Mouse (Mus musculus): Measurements from ENCODE around the gene Apobec2. TPM values are rescaled to one million over a fixed set of nuclear protein-coding genes. Genes with fewer than 3 reads are reported as not detected.

Apobec2 gene
- polyA plus RNA-seq, 1 experiment from 2014 or later = 1.2 TPM

DNA sequence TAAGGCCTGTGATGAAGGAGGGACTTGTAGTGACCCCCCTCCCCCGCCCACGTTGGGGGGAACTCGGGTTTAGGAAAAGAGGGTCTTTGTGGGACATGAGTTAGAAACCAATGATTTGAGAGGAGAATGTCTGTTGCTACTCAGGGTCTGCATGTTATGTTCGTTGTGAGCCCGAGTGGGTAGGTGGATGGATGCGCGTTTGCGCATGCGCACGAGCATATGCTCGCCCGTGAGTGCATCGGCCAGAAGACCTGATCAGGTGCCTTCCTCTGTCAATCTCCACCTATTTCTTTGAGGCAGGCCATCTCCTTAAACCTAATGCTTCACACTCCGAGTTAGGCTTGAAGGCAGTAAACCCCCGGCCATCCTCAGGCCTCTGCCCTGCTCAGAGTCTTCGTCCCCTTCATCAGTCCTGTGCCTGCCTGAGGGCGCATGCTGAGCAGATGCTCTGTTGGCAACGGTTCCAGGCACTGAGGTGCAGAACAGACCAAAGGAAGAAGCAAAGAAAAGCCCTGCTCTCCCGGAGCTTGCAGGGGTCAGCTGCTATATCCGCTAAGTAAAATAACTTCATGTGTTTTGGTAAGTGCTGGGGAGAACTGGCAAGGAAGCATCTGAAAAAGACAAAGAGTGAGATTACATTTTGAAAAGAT lies 401 bp upstream of the Apobec2 start:
- Histone ChIP-seq H3K4me1 (peaks cover 40% of the 10 kb centered on the region), H3K4me3 (no peak overlapping the region), H3K9me3 (replicated peaks) (no peaks in the 10 kb centered on the region), H3K36me3 (no peaks in the 10 kb centered on the region), H3K27ac (peak overlapping the region; percentile 25; the same call in 1 of the 2 replicates), H3K27me3 (ENCODE audit: low read depth, poor library complexity, severe bottlenecking) (no peaks in the 10 kb centered on the region)
- 86% methylated on average over 20 of the region's 20 CpGs for WGBS
- DNase-seq (ENCODE audit: low spot score) = no peak

DNA sequence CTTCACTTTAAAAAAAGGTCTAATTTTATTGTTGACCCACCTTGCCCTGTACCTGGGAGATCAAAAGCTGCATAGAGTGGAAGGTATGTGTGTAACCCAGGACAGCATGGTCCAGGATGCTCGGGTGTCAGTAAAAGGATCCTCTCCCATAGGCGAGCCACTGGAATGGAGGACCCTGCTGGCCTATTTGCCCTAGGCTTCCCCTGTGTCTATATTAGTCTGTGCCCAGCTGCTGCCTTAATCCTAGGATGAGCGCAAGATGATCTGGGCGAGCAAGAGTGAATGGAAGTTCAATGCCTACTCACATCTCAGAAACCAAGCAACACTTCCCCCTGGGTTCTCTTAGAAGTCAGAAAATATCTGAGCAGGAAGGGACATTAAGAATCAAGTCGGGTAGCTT lies 1.7 kb downstream of the Apobec2 start:
- DNase-seq (ENCODE audit: low spot score) = no peak
- Histone ChIP-seq H3K4me1 (peaks cover 35% of the 10 kb centered on the region), H3K4me3 (no peak overlapping the region), H3K9me3 (replicated peaks) (no peaks in the 10 kb centered on the region), H3K27ac (no peak overlapping the region), H3K36me3 (no peaks in the 10 kb centered on the region), H3K27me3 (ENCODE audit: low read depth, poor library complexity, severe bottlenecking) (no peaks in the 10 kb centered on the region)
- WGBS = 76% methylated on average over 5 of the region's 5 CpGs

DNA sequence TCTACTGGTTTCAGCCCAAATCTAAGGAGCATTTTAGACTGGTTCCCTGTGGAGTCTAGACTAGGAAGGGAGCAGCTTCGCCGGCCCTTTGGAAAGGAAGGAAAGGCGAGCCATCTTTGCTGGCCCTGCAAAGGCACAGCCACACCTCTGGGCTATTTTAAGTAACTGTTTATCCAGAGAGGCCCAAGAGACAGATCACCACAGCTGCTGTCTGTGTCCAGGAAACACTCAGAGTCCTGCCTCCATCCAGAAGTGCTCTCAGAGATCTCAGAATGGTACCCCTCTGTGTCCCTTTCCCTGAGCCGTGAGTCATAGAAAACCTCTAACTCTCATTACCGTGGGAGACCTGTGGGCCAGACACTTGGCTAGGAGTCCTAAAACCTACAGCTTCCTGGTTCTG lies 2.3 kb downstream of the Apobec2 start:
- Histone ChIP-seq H3K9me3 (replicated peaks) (no peaks in the 10 kb centered on the region), H3K4me3 (no peak overlapping the region), H3K27ac (peak overlapping the region; percentile 38; the same call in 1 of the 2 replicates), H3K36me3 (no peaks in the 10 kb centered on the region), H3K27me3 (ENCODE audit: low read depth, poor library complexity, severe bottlenecking) (no peaks in the 10 kb centered on the region), H3K4me1 (peaks cover 39% of the 10 kb centered on the region)
- WGBS = 45% methylated on average over 5 of the region's 5 CpGs
- DNase-seq (ENCODE audit: low spot score) = no peak

DNA sequence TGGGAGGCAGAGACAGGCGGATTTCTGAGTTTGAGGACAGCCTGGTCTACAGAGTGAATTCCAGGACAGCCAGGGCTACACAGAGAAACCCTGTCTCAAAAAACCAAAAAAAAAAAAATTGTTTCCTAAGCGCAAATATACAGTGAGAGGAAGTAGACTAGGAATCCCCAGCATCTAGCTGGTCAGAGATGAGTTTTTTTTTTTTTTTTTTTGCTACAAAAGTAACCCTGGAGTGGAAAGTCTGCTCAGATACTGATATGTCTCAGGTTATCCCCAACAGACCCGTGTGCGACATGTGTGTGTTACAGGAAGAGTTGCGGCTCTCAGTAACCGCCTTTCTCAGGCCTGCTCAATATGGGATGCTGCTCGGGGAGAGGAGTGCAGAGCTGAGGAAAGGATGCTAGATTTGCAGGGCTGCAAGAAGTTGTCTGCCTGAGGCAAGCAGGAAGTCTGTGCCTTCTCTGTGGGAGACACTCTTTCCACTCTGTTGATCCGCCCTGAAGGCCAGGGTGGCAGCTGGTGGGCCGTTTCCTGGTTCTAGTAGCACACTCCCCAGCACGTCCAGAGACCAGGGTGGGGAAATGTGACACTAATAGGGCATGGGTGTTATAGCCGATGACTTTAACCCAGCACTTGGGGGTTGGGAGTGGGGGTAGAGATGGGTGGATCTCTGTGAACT lies 4.7 kb downstream of the Apobec2 start:
- no peaks in the 10 kb centered on the region for H3K36me3 ChIP-seq

DNA sequence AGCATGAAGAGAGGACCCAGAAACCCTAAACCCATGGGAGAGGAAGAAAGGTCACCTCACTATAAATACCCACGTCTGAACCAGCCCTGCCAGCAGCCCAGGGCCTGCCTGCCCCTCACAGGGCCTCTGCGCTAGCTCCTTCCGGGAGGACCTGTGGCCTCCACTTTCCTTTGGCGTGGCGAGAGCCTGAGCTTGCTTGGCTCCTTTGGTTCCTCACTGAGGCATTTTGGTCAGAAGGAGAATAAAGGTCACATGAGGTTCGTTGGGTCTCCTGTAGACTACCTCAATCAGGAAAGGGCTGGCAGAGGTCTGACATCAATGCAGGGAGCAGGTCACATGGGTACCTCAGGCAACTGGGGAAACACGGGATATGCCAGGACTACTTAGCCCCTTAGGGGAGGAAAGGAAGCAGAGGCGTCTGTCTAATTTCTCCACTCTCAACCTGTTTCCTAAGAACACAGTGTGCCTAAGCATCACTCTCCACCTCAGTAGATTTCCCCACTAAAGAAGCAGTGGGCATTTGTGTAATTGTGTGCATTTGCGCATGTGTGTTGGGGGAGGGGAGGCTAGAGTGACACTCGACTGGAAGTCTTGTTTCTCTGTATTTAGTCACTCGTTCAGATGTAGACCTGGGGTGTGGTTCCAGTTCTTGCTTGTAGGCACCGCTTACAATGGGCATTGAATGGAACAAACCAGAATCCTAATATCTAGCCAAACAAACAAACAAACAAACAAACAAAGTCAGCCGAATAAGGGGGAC lies 5.6 kb downstream of the Apobec2 start:
- Histone ChIP-seq H3K4me1 (peaks cover 27% of the 10 kb centered on the region), H3K27me3 (ENCODE audit: low read depth, poor library complexity, severe bottlenecking) (no peaks in the 10 kb centered on the region), H3K36me3 (no peaks in the 10 kb centered on the region), H3K27ac (peak overlapping the region; percentile 76), H3K4me3 (no peak overlapping the region), H3K9me3 (replicated peaks) (no peaks in the 10 kb centered on the region)
- no peak for DNase-seq (ENCODE audit: low spot score)
- WGBS = 68% methylated on average over 13 of the region's 13 CpGs

More for the DNA sequence above, 4.7 kb downstream of the Apobec2 start:
- Histone ChIP-seq H3K4me1 (peaks cover 35% of the 10 kb centered on the region), H3K9me3 (replicated peaks) (no peaks in the 10 kb centered on the region), H3K4me3 (no peak overlapping the region), H3K27ac (peak overlapping the region; percentile 69), H3K27me3 (ENCODE audit: low read depth, poor library complexity, severe bottlenecking) (no peaks in the 10 kb centered on the region)
- 68% methylated on average over 11 of the region's 11 CpGs for WGBS
- DNase-seq (ENCODE audit: low spot score) = no peak

DNA sequence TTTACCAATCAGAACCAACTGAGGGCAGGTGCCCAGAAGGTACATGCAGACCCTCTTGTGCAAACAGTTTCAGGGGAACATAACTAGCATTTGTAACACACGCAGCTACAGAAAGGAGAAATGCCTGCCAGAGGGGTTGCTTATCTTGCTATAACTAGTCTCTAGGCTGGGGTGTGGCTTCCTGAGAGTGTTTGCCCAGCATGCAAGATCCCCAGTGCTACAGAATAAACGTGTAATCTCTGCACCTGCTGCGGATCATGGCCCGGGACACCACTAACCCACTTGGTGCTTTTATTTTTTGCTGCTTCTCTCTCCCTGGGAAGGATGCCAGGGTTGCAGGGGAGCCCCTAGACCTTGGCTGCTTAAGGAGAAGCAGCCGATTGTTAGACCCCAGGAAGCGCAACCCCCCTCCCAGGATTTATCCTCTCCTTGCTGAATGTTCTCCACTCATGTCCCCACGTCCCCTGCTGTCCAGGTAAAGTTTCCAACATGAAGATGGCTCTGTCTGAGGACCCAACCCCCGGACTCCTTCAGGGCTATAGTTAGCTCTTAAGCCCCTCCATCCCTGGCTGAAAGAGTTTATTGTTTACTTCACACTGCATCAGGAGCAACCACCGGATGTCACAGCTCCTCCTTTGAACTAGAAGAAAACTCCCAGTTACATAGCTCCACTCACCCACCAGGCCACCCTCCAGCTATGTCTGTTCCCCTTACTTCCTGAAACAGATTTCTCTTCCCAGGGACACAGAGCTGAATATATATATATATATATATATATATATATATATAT lies 6.7 kb downstream of the Apobec2 start:
- 57% methylated on average over 9 of the region's 9 CpGs for WGBS
- Histone ChIP-seq H3K27me3 (ENCODE audit: low read depth, poor library complexity, severe bottlenecking) (no peaks in the 10 kb centered on the region), H3K9me3 (replicated peaks) (no peaks in the 10 kb centered on the region), H3K4me1 (peaks cover 27% of the 10 kb centered on the region), H3K4me3 (no peak overlapping the region), H3K27ac (0 out of 2 replicates have a peak overlapping the region, but pooled peaks have one; percentile 30), H3K36me3 (no peaks in the 10 kb centered on the region)
- DNase-seq (ENCODE audit: low spot score) = no peak

DNA sequence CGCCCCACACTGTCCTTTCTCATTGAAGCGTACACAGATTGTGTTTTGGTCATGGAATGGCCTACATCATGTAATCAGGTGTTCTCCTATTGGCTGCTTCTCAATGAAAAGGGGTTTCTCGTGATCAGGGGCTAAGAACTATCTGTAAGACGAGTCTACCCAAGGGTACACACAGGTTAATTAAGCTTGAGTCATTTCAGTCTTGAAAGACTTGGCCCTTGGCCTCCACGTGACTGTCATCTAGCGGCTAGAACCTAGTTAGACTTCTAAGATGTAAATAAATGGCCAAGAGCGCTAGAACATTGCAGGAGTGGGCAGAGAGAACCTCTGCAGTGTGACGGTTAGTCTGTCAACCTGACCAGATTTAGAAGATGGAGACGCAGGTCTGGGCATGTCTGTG lies 8.5 kb downstream of the Apobec2 start:
- peaks cover 4% of the 10 kb centered on the region; the same call in 1 of the 2 replicates for H3K36me3 ChIP-seq
- H3K9me3 ChIP-seq (replicated peaks) = no peaks in the 10 kb centered on the region
- H3K4me1 ChIP-seq = peaks cover 27% of the 10 kb centered on the region
- H3K27me3 ChIP-seq (ENCODE audit: low read depth, poor library complexity, severe bottlenecking) = no peaks in the 10 kb centered on the region
- no peak for DNase-seq (ENCODE audit: low spot score)
- whole genome bisulfite sequencing = 88% methylated on average over 9 of the region's 9 CpGs
- H3K27ac ChIP-seq = no peak overlapping the region
- no peak overlapping the region for H3K4me3 ChIP-seq

DNA sequence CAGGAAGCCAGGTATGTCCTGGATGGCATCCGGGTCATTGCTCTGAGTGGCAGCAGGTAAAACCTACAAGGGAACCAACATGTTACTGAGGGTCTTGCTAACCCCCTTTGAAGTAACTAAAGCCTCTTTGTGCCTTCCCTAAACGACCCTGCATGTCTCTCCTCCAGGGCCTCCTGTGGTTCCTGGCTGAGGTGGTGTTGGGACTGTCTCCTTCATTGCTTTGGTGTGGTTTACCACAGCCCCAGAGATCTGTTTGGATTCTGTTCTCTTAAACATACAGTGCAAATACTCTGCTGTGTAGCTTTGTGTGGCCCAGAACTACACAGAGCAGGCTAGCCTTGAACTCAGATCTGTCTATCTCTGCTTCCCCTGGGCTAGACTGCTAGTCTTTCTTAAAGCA lies 13.2 kb downstream of the Apobec2 start:
- H3K36me3 ChIP-seq = peaks cover 48% of the 10 kb centered on the region

DNA sequence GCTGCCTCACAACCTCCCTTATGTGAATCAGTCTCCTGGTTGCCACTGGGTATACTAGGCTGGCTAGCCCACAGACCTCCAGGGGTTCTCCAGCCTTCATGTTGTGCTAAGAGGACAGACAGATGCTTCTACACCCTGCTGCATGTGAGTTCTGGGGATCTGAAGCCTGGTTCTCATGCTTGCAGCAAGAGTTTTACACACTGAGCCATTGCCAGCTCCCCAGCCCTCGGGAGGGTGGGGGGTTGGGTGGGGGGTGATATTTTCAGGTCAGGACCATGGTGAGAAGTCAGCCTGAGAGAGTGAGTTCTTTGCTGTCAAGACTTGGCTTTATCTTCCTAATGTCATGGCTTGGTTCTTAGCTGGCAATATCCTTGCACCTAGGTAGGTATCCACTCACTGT lies 13.9 kb downstream of the Apobec2 start:
- peaks cover 56% of the 10 kb centered on the region for H3K36me3 ChIP-seq
- DNase-seq (ENCODE audit: low spot score) = no peak
- H3K27ac ChIP-seq = no peak overlapping the region
- 92% methylated on average over 1 of the region's 1 CpGs for WGBS
- H3K9me3 ChIP-seq (replicated peaks) = no peaks in the 10 kb centered on the region
- no peaks in the 10 kb centered on the region for H3K4me1 ChIP-seq
- H3K4me3 ChIP-seq = no peak overlapping the region
- no peaks in the 10 kb centered on the region for H3K27me3 ChIP-seq (ENCODE audit: low read depth, poor library complexity, severe bottlenecking)

More for the DNA sequence above, 13.2 kb downstream of the Apobec2 start:
- H3K9me3 ChIP-seq (replicated peaks) = no peaks in the 10 kb centered on the region
- no peak for DNase-seq (ENCODE audit: low spot score)
- 57% methylated on average over 2 of the region's 2 CpGs for WGBS
- no peak overlapping the region for H3K27ac ChIP-seq
- no peaks in the 10 kb centered on the region for H3K4me1 ChIP-seq
- H3K27me3 ChIP-seq (ENCODE audit: low read depth, poor library complexity, severe bottlenecking) = no peaks in the 10 kb centered on the region
- H3K4me3 ChIP-seq = no peak overlapping the region

DNA sequence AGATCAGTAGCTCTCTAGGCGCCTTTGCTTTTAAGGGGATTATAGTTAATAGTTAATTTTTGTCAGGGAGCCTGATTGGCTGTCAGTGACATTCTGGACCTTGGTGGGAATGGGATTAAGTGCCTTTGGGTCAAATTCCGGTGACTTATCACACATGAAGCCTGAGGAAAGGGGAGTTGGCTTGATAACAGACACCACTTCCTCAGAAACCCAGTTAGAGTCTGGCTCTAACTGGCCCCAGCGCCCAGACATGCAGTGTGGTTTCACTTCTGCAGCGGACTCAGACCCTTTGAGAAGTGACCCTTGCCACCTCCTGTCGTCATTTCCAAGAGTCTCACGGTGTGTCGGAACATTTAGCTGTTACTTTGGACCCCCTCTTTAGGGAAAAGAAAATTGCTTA lies 14.6 kb downstream of the Apobec2 start:
- Histone ChIP-seq H3K36me3 (peaks cover 62% of the 10 kb centered on the region), H3K4me3 (no peak overlapping the region), H3K9me3 (replicated peaks) (no peaks in the 10 kb centered on the region), H3K27me3 (ENCODE audit: low read depth, poor library complexity, severe bottlenecking) (no peaks in the 10 kb centered on the region), H3K4me1 (no peaks in the 10 kb centered on the region), H3K27ac (no peak overlapping the region)
- WGBS = 86% methylated on average over 7 of the region's 7 CpGs
- no peak for DNase-seq (ENCODE audit: low spot score)

DNA sequence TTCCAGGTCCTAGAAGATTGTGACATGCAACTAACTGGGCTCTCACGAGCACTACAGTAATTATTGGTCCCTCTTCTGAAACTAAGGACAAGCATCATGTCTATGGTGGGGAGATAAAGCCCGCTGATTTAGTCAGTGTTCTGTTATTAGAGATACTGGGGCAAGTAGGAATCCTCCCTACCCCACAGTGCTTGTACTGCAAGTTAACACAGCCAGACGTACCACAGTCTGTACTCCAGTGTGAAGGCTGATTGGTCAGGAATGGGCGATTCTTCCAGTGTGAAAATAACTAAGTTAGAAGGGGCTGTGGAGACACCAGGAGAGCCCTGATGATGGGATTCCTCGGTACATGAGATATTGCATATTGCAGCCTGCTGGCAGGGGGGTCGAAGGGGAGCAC lies 15.2 kb downstream of the Apobec2 start:
- DNase-seq (ENCODE audit: low spot score) = no peak
- H3K4me3 ChIP-seq = no peak overlapping the region
- H3K27me3 ChIP-seq (ENCODE audit: low read depth, poor library complexity, severe bottlenecking) = no peaks in the 10 kb centered on the region
- H3K36me3 ChIP-seq = peaks cover 67% of the 10 kb centered on the region
- H3K4me1 ChIP-seq = no peaks in the 10 kb centered on the region
- no peaks in the 10 kb centered on the region for H3K9me3 ChIP-seq (replicated peaks)
- WGBS = 93% methylated on average over 6 of the region's 6 CpGs
- H3K27ac ChIP-seq = no peak overlapping the region

DNA sequence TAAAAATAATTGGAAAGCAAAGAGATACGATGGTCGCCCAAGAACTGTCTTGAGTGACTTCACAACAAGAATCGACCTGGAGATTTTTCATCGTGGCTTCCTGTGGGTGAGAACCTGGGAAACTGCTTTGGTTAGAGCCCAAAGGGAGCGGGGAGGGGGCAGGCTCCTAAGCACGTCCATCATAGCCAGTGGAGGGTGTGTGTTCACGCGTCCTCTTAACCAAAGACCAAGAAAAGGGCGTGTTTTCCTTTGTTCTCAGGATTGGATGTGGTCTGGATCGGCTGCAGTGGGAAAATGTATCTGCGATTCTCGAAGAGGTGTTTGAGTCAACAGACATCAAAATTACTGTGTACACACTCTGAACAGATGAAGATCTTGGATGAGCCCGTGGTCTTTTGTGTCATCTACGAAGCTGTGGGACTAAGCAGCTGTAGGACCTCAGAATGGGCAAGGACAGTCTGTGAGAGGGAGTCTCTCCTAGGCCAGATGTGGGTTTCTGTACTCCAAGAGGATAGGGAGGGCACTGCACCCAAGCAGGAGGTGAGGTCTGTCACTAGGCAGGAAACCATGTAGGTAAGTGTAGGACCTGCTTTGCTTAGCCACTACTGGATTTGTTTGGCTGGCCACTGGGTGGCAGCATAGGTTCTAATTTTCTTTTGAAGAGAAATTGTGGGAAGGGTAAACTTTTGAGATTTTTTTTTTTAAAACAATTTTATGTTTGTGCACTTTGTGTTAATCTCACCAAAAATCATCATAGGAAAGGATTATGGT lies 16.1 kb downstream of the Apobec2 start:
- Histone ChIP-seq H3K27me3 (ENCODE audit: low read depth, poor library complexity, severe bottlenecking) (no peaks in the 10 kb centered on the region), H3K27ac (no peak overlapping the region), H3K9me3 (replicated peaks) (no peaks in the 10 kb centered on the region), H3K36me3 (peaks cover 75% of the 10 kb centered on the region), H3K4me3 (no peak overlapping the region), H3K4me1 (0 out of 2 replicates have a peak, but pooled peaks cover 4% of the 10 kb centered on the region)
- 93% methylated on average over 14 of the region's 14 CpGs for WGBS
- DNase-seq (ENCODE audit: low spot score) = peak; percentile 63
